14 mouse cellular contexts compared by ENCODE assay signal in genomic region chr4:154981076-154981475, GRCm38 (mm10). TPM values are rescaled to one million over a fixed set of nuclear protein-coding genes. Genes with fewer than 3 reads are reported as not detected.
DNase-seq lines count a peak whose midpoint lies in the region; ATAC-seq and TF ChIP-seq lines count a peak whose summit lies in the region.
"Had no signal": no experiment of that assay in that cellular context is flagged by ENCODE, and none has a peak within 500 bp of the region (broad histone marks: within the 10 kb centered on the region; RNA-seq: fewer than 3 reads in every experiment).

No protein-coding gene starts in this region.

- no peak overlapping the region for H3K27ac ChIP-seq in forebrain, postnatal 0 days (ENCODE audit: low read depth, low read length)
- no peak overlapping the region for H3K27ac ChIP-seq in forebrain, embryonic 16.5 days (ENCODE audit: low read length)
- H3K27ac ChIP-seq in liver, embryonic 11.5 days (ENCODE audit: low read depth, low read length), result 0 out of 2 replicates have a peak overlapping the region, but pooled peaks have one; percentile 0
- H3K27ac ChIP-seq in lung, embryonic 14.5 days (ENCODE audit: low read depth), result no peak overlapping the region
- H3K27ac ChIP-seq: kidney, embryonic 15.5 days; limb, embryonic 15.5 days; midbrain, embryonic 12.5 days; stomach, embryonic 15.5 days had no signal

- H3K27me3 ChIP-seq in forebrain, postnatal 0 days (ENCODE audit: insufficient read depth, low read length), result no peaks in the 10 kb centered on the region
- no peaks in the 10 kb centered on the region for H3K27me3 ChIP-seq in forebrain, embryonic 16.5 days (replicated peaks; ENCODE audit: control insufficient read depth, insufficient read depth, low read length)
- no peaks in the 10 kb centered on the region; the same call in 1 of the 2 replicates for H3K27me3 ChIP-seq in liver, embryonic 11.5 days (replicated peaks; ENCODE audit: control insufficient read depth, insufficient read depth, low read length)
- H3K27me3 ChIP-seq in lung, embryonic 14.5 days (ENCODE audit: insufficient read depth, low read length), result no peaks in the 10 kb centered on the region; the same call in 1 of the 2 replicates
- H3K27me3 ChIP-seq: stomach, embryonic 15.5 days had no signal

- WGBS in forebrain, postnatal 0 days, result 88% methylated on average over 6 of the region's 6 CpGs
- WGBS in forebrain, embryonic 16.5 days, result 82% methylated on average over 6 of the region's 6 CpGs
- 86% methylated on average over 6 of the region's 6 CpGs for WGBS in liver, embryonic 11.5 days
- 67% methylated on average over 6 of the region's 6 CpGs for WGBS in lung, embryonic 14.5 days

- H3K4me1 ChIP-seq in forebrain, postnatal 0 days (ENCODE audit: insufficient read depth), result no peaks in the 10 kb centered on the region
- H3K4me1 ChIP-seq in forebrain, embryonic 16.5 days (replicated peaks; ENCODE audit: control insufficient read depth, insufficient read depth, low read length), result peaks cover 8% of the 10 kb centered on the region
- H3K4me1 ChIP-seq in liver, embryonic 11.5 days (replicated peaks; ENCODE audit: control insufficient read depth, insufficient read depth, low read length), result peaks cover 19% of the 10 kb centered on the region
- no peaks in the 10 kb centered on the region; the same call in 1 of the 2 replicates for H3K4me1 ChIP-seq in lung, embryonic 14.5 days (ENCODE audit: insufficient read depth)

- no peak for TF ChIP-seq CTCF in forebrain, postnatal 0 days (IDR thresholded peaks at IDR 0.05; ENCODE audit: low read depth)
- no peak for TF ChIP-seq CTCF in lung, embryonic 14.5 days (IDR thresholded peaks at IDR 0.05; ENCODE audit: low read depth)

- peaks cover 51% of the 10 kb centered on the region for H3K36me3 ChIP-seq in forebrain, postnatal 0 days (ENCODE audit: insufficient read depth)
- H3K36me3 ChIP-seq in forebrain, embryonic 16.5 days (ENCODE audit: control insufficient read depth, insufficient read depth), result peaks cover 28% of the 10 kb centered on the region
- H3K36me3 ChIP-seq in liver, embryonic 11.5 days (ENCODE audit: control insufficient read depth, insufficient read depth, low read length), result peaks cover 43% of the 10 kb centered on the region
- peaks cover 54% of the 10 kb centered on the region for H3K36me3 ChIP-seq in lung, embryonic 14.5 days (ENCODE audit: insufficient read depth)

- ATAC-seq in forebrain, postnatal 0 days, result 0 out of 2 replicates have a peak, but pooled peaks have one; percentile 0
- ATAC-seq in forebrain, embryonic 16.5 days, result no peak
- peak; percentile 14; the same call in 1 of the 2 replicates for ATAC-seq in liver, embryonic 11.5 days (replicated peaks; ENCODE audit: low FRiP score)
- ATAC-seq in lung, embryonic 14.5 days (ENCODE audit: insufficient read depth), result no peak
- ATAC-seq in megakaryocyte-erythroid progenitor cell, adult 5-6 weeks (replicated peaks; ENCODE audit: low FRiP score, low TSS enrichment, poor library complexity, severe bottlenecking), result peak; percentile 1; the same call in 1 of the 2 replicates

- H3K9ac ChIP-seq in forebrain, postnatal 0 days, result no peak overlapping the region
- H3K9ac ChIP-seq in forebrain, embryonic 16.5 days (replicated peaks; ENCODE audit: low read depth, low read length), result no peak overlapping the region
- no peak overlapping the region for H3K9ac ChIP-seq in liver, embryonic 11.5 days (ENCODE audit: low read depth, low read length)
- no peak overlapping the region for H3K9ac ChIP-seq in lung, embryonic 14.5 days
- H3K9ac ChIP-seq: kidney, embryonic 15.5 days; limb, embryonic 15.5 days; midbrain, embryonic 12.5 days; stomach, embryonic 15.5 days had no signal

- no peak overlapping the region for H3K4me3 ChIP-seq in forebrain, postnatal 0 days (ENCODE audit: low read depth, low read length)
- H3K4me3 ChIP-seq in forebrain, embryonic 16.5 days (replicated peaks; ENCODE audit: low read length), result no peak overlapping the region
- no peak overlapping the region for H3K4me3 ChIP-seq in liver, embryonic 11.5 days (ENCODE audit: low read depth, low read length)
- H3K4me3 ChIP-seq in lung, embryonic 14.5 days (ENCODE audit: low read depth, low read length), result no peak overlapping the region
- H3K4me3 ChIP-seq: kidney, embryonic 15.5 days; limb, embryonic 15.5 days; midbrain, embryonic 12.5 days; stomach, embryonic 15.5 days had no signal

- no peak for DNase-seq in forebrain, postnatal 0 days
- DNase-seq in liver, embryonic 11.5 days (ENCODE audit: low spot score), result no peak
- DNase-seq in liver, result no peak
- peak; percentile 25 for DNase-seq in lung, embryonic 14.5 days
- no peak for DNase-seq in right cerebral cortex, postnatal 10 days (ENCODE audit: low spot score in 2 of 2)
- no peak for DNase-seq in spleen, postnatal 4 days (ENCODE audit: low spot score in 2 of 2)
- DNase-seq: gastrocnemius, postnatal 14 days had no signal

- no peak overlapping the region for H3K4me2 ChIP-seq in forebrain, postnatal 0 days (ENCODE audit: low read depth)
- no peak overlapping the region for H3K4me2 ChIP-seq in forebrain, embryonic 16.5 days (ENCODE audit: low read length)
- no peak overlapping the region for H3K4me2 ChIP-seq in liver, embryonic 11.5 days
- no peak overlapping the region for H3K4me2 ChIP-seq in lung, embryonic 14.5 days
- H3K4me2 ChIP-seq: kidney, embryonic 15.5 days; limb, embryonic 15.5 days; midbrain, embryonic 12.5 days; stomach, embryonic 15.5 days had no signal

- no peaks in the 10 kb centered on the region for H3K9me3 ChIP-seq in forebrain, postnatal 0 days (ENCODE audit: low read length)
- H3K9me3 ChIP-seq in forebrain, embryonic 16.5 days (ENCODE audit: control insufficient read depth, low read length), result no peaks in the 10 kb centered on the region
- no peaks in the 10 kb centered on the region for H3K9me3 ChIP-seq in liver, embryonic 11.5 days (ENCODE audit: control insufficient read depth, low read length)
- H3K9me3 ChIP-seq in lung, embryonic 14.5 days (ENCODE audit: low read depth, low read length), result no peaks in the 10 kb centered on the region
- H3K9me3 ChIP-seq: kidney, embryonic 15.5 days; limb, embryonic 15.5 days; midbrain, embryonic 12.5 days; stomach, embryonic 15.5 days had no signal

RNA-seq across cellular contexts. Expression of gene Pank4, which starts 17.2 kb away (rescaled TPM):
- 39.7 and 40.0 TPM in 2 replicates for total RNA-seq in forebrain, postnatal 0 days (2014; rRNA removed)
- polyA plus RNA-seq in forebrain, postnatal 0 days (2015; fragmentation: Nextera tagmentation; extraction: Ambion mirVana), result 20.4 and 22.6 TPM in 2 replicates
- polyA plus RNA-seq in forebrain, embryonic 16.5 days (2015; fragmentation: Nextera tagmentation; extraction: Ambion mirVana), result 47.1 and 47.3 TPM in 2 replicates
- 44.2 and 47.2 TPM in 2 replicates for polyA plus RNA-seq in liver, embryonic 11.5 days (2014; fragmentation: Nextera tagmentation; extraction: Ambion mirVana)
- 49.3 and 51.0 TPM in 2 replicates for polyA plus RNA-seq in lung, embryonic 14.5 days (2014; fragmentation: Nextera tagmentation; extraction: Ambion mirVana)
- 71.5 and 97.3 TPM in 2 replicates for total RNA-seq in megakaryocyte-erythroid progenitor cell, adult 5-6 weeks (2014; fragmentation: Nextera tagmentation)
- 34.6 and 35.9 TPM in 2 replicates for total RNA-seq in megakaryocyte-erythroid progenitor cell, adult 5-6 weeks (2017)

RNA-seq across cellular contexts. Expression of gene Hes5, which starts 20.4 kb away (rescaled TPM):
- total RNA-seq in forebrain, postnatal 0 days (2014; rRNA removed), result 92.2 and 100 TPM in 2 replicates
- polyA plus RNA-seq in forebrain, postnatal 0 days (2015; fragmentation: Nextera tagmentation; extraction: Ambion mirVana), result 107 and 120 TPM in 2 replicates
- polyA plus RNA-seq in forebrain, embryonic 16.5 days (2015; fragmentation: Nextera tagmentation; extraction: Ambion mirVana), result 91.4 and 100 TPM in 2 replicates
- polyA plus RNA-seq in liver, embryonic 11.5 days (2014; fragmentation: Nextera tagmentation; extraction: Ambion mirVana), result 0.63 TPM in 1 of 2 replicates, not detected in the other
- 0.14 and 0.15 TPM in 2 replicates for polyA plus RNA-seq in lung, embryonic 14.5 days (2014; fragmentation: Nextera tagmentation; extraction: Ambion mirVana)
- not detected in 2 replicates for total RNA-seq in megakaryocyte-erythroid progenitor cell, adult 5-6 weeks (2014; fragmentation: Nextera tagmentation)
- not detected in 2 replicates for total RNA-seq in megakaryocyte-erythroid progenitor cell, adult 5-6 weeks (2017)
- total RNA-seq: heart, postnatal 14 days had no signal

RNA-seq across cellular contexts. Expression of gene Tnfrsf14, which starts 52.7 kb away (rescaled TPM):
- 2.6 TPM in 1 of 2 replicates, not detected in the other for total RNA-seq in forebrain, postnatal 0 days (2014; rRNA removed)
- polyA plus RNA-seq in forebrain, postnatal 0 days (2015; fragmentation: Nextera tagmentation; extraction: Ambion mirVana), result not detected in 2 replicates
- polyA plus RNA-seq in forebrain, embryonic 16.5 days (2015; fragmentation: Nextera tagmentation; extraction: Ambion mirVana), result 0.27 TPM in 1 of 2 replicates, not detected in the other
- 23.1 and 24.4 TPM in 2 replicates for polyA plus RNA-seq in liver, embryonic 11.5 days (2014; fragmentation: Nextera tagmentation; extraction: Ambion mirVana)
- 0.78 and 0.85 TPM in 2 replicates for polyA plus RNA-seq in lung, embryonic 14.5 days (2014; fragmentation: Nextera tagmentation; extraction: Ambion mirVana)
- 133 and 270 TPM in 2 replicates for total RNA-seq in megakaryocyte-erythroid progenitor cell, adult 5-6 weeks (2014; fragmentation: Nextera tagmentation)
- total RNA-seq in megakaryocyte-erythroid progenitor cell, adult 5-6 weeks (2017), result 78.8 and 149 TPM in 2 replicates

Comparison
In these comparisons a context has a peak if more than half of its experiments do, and no peak if none do; other contexts are left out.
1. ATAC-seq: peak in forebrain, postnatal 0 days (single experiment), liver, embryonic 11.5 days (single experiment) and megakaryocyte-erythroid progenitor cell, adult 5-6 weeks (single experiment); none in forebrain, embryonic 16.5 days (single experiment) and lung, embryonic 14.5 days (single experiment).
2. RNA of gene Hes5, which starts 20.4 kb away (polyA plus RNA-seq): 107 to 120 TPM in forebrain, postnatal 0 days and 91.4 to 100 TPM in forebrain, embryonic 16.5 days; 0.63 TPM in liver, embryonic 11.5 days and 0.14 to 0.15 TPM in lung, embryonic 14.5 days; every median in the first group is over 10 times any median in the second.
3. RNA of gene Tnfrsf14, which starts 52.7 kb away (polyA plus RNA-seq): 23.1 to 24.4 TPM in liver, embryonic 11.5 days; 0.78 to 0.85 TPM in lung, embryonic 14.5 days, 0.27 TPM in forebrain, embryonic 16.5 days and not detected in forebrain, postnatal 0 days; every median in the first group is over 10 times any median in the second.